Mouse (Mus musculus): ENCODE data around the gene Lamtor3. TPM values are rescaled to one million over a fixed set of nuclear protein-coding genes. Genes with fewer than 3 reads are reported as not detected.
"Not testable (repeated sequence)": the region's sequence is repeated elsewhere in the genome, so short reads cannot be mapped to it uniquely, and the experiment has no call there.

Lamtor3 gene
- total and polyA plus RNA-seq, 3 experiments, result 12.9 to 69.9 (median 69.4) TPM

DNA sequence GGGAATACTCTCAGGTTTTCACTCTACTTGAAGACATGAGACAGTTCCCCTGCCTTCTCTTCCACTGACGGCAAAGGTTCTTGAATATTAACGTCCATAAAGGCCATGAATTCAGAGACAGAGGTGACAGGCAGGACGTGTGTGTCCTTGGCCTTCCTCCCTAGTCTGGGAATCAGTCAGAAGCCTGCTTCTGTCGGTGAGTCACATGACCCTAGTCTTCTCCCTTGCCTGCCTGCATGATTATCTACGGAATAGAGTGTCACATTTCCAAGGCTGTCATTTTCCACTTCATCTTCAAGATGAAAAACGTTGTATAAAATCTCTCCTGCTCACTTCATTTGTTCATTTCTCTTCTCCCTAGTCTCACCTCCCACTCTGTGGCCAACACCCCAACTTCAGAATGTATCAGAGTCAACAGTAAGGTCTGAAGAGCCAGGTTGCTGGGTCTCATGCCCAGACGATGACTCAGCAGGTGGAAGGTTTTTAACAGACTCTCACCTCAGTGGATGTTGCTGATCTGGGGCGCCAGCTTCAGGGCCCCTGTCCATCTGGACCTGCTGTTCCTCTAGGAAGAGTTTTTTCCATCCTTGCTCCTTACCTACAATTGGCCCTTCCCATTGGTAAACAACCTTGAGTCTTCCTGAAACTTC, 43.6 kb downstream of the Lamtor3 start:
- DNase-seq, result peak; percentile 66

DNA sequence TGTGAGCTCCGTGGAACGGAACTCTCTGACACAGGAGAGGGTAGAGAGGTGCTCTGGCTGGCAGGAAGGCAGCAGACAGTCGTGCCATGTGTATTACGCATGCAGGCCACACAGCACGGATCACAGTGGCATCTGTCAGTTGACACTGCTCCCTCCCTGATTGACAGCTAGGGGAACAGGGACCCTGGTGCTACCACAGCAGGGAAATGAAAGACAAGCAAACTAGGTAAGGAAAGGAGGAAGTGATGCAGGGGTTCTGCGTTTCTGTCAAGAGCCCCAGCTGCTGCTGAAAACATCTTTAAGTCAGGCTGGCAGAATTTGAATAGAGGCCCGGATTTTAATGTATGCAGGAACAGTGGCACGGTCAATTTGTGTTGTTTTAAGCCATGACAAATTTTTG, 45.2 kb downstream of the Lamtor3 start:
- no peak for DNase-seq

DNA sequence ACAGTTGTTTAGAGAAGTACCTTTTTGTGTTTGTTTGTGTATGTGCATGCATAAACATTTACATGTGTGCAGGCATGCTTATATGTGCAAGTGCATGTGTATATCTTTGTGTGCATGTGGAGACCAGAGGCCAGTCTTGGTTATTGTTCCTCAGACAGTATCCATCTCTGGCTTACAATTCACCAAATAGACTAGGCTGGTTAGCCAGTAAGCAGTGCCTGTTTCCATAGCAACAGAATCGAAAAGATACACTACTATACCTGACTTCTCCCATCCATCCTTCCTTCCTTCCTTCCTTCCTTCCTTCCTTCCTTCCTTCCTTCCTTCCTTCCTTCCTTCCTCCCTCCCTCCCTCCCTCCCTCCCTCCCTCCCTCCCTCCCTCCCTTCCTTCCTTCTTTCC, 45.7 kb downstream of the Lamtor3 start:
- not testable (repeated sequence) for DNase-seq

DNA sequence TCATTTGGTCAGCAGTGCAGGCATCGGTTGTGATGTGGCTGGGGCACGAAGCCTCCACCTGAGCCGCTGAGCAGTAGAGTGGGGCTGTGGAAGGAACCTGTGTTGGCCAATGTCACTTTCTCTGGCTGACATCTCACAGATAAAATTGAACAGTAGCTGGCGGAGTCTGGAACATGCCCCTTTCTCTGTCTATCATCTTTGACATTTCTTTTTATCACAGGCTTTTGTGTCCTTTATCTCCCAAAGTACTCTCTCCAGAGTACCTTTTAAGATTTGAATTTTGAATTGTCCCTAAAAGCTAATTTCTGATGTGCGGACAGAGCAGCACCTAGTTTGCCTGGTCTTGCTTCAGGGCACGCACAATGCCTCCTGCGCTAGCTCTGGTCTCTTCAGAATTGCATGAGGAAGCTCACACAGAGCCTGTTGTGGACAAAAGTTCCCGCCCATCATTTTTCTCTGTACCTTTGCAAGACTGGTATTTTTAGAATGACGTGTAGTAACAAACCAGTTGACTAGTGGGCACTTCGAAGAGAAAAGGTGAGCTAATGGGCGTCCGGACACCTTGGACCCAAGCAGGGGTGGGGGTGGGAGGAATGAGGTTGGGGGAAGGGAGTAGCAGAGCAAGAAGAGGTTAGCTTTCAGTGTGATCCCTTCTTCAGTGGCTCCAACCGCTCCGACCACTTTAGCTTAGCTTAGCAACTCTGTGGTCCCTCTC, 50.0 kb downstream of the Lamtor3 start:
- no peak for DNase-seq

DNA sequence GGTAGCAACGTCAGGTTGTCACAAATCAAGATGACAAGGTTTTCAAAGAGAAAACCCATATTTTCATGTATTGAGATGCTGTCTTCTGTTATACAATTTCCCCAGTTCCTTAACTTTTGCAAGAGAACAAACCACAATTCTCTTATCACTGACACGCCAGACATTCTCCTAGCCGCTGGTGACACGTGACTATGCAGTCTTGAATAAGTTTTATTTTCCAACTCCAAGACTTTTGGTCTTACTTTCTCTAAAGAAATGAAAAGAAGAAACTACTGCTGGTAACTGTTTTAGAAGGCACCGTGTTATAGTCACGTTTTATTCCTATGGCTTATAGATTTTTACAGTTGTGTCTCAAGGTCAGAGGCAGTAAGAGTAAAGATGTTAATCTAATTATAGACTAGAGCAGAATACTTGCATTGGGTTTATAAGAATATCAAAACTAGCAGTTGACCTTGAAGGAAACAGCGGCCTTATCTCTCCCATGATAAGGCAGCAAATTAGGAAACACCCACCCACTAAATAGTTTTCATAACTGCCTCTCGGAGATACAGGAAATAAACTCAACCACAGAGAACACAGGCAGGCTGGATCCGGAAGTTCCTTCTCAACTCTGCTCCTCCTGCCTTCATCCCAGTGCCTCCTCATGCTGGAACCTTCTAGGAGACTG, 50.6 kb downstream of the Lamtor3 start:
- no peak for DNase-seq

DNA sequence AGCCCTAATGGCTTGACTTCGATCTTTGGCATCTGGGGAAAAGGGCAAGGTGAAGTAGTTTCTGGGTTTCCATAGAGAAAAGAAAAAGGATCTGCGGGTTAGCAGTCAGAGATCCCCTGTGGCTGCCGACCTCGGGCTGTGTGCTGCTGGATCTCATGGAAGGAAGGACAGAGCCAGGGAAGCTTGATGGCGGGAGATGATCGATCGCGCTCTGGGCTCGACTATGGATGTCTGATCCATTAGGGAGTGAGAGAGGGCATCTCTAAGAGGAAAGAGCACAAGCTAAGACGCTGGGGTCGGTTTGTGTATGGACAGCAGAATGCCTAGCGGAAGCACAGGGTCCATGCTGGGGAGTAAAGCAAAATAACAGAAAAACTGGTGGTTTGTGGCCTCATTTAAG, 51.6 kb downstream of the Lamtor3 start:
- DNase-seq, result no peak

DNA sequence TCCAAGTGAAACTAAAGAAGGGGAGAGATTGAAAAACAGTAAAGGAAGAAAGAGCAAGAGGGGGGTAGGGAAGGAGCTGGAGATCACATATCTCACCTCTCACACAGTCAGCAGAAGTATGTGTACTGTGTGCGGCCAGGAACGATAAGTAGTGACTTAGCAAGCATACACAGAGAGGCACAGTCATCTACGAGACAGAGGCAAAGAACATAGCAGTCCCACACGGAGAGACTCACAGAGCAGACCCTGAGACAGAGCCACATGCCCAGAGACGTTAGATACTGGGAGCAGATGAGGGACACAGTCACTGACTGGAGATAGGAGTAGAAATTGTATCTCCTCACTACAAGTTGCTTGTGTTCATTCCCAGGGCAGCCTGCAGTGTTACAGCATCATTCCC, 53.9 kb downstream of the Lamtor3 start:
- no peak for DNase-seq

DNA sequence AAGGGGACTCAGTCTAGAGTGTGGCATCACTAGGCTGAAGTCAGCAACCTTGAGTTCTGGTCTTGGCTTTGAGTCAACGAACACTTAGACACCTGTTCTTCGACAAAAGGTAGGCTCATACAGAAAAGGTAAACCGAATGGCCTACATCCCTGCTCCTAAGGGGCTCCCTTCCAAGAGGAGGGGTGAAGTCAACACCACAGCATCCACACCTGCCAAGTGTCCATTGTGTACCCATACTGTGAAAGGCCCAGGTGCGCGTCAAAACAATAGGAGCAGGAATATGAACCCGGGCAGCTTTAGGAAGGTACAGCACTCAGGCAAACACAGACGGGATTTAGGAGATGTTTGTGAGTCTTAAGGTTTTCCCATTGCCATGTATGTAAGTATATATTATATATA, 54.7 kb downstream of the Lamtor3 start:
- no peak for DNase-seq

DNA sequence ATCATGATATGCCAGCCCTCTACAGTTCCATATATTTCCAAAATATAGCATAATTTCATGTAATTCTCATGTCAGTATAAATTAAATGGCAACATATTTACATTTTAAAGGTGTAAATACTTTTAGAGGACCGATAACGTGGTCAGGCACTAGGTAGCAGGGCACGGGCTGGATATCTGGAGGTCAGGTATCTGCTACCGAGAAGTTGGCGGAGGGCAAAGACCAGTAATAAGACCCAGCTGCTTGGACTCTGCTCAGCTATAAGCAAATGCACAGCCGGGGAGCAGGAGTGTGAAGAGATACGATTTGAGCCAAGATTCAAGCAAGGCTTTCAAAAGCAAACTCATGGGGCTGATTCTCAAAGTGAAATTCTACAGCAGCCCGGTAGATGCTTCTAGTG, 56.0 kb downstream of the Lamtor3 start:
- DNase-seq, result no peak

DNA sequence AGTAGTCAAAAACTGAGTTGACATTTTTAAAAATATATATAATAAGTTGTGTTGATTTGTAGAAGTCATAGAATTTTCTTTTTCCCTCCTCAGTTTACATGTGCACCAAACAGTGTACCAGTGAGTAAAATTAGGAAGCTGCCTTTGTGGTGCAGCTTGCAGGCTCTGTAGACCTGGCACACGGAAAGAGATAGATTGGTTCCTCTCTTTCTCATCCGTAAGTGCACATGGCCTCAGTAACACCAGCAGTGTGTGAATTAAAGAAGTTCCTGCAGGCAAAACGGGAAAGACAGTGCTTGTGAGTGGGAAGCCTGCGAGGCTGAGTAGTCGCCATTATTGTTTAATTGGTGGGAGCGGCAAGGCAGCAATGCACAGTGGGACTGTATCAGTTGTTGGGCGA, 57.1 kb downstream of the Lamtor3 start:
- DNase-seq, result no peak

DNA sequence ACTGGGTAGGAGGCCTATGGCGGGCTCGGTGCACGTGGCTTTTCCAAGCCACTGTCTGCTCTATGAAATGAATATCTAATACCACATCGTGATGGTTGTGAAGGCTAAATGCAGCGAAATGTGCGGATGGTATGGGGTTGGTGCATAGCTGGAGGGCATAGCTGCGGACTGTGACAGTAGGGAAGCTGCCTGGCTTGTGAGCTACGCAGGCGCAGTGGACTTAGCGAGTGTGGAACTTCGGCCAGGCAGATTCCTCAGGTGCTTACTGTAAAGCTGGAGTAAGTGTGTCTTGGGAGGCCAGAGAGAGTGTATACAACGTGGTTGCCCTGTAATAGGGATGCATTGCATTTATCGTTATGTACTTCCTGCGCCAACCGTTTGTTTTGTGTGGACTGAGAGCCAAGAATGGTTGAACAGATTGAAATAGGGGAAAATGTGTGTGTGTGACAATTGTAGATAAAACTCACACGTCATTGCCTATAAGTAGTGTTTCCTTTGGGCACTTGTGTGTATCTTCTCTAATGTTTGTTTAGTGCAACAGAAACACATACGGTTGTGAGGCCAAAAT, 57.6 kb downstream of the Lamtor3 start:
- no peak for DNase-seq

DNA sequence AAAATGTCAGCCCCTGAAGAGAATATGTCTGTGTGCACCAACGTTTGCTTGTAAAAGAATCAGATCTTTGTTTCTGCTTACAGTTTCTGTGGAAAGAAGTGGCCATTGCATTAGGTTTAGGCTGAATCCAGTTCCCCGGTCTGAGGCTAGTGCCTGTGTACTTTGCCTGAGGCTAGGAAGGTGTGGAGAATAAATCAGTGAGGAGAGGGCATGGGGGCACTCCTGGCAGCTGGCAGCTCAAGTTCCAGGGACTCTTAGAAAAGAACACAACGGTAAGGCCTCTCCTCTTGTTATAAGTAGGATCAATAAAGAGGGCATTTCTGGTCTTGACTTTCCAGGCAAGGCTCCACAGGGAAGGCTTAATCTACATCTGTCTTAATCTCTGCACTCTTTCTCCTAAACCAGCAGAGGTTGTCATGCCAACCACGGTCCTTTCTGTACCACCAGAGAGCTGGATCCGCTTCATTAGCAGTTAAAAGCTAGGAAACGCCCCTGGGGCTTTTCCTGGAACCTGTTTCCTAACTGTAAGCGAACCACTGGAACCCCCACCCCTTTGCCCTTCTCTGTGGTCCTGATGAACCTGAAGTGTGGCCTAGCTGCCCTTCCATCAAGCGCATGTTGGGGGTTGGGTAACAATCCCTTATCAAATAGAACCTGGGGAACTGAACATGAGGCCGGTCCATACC, 58.8 kb downstream of the Lamtor3 start:
- DNase-seq, result no peak

DNA sequence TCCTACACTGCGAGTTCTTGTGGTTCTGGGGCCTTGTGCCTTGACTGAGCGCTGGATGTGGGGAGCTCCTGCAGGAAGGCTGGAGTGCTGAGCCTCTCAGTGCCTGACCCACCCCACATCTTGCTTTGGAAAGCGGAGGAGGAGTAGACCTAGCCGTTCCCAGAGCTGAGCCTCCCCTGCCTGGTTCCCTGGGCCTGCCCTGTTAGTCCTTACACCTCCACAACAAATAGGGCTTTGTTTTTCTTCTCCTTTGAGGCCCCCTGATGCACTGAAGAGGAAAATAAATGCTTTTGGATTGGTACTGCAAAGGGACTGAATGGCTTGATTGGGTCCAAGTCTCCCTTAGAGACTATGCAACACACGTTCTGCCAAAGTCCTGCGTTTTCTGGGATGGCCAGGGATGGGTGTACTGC, 59.3 kb downstream of the Lamtor3 start:
- DNase-seq, result no peak

DNA sequence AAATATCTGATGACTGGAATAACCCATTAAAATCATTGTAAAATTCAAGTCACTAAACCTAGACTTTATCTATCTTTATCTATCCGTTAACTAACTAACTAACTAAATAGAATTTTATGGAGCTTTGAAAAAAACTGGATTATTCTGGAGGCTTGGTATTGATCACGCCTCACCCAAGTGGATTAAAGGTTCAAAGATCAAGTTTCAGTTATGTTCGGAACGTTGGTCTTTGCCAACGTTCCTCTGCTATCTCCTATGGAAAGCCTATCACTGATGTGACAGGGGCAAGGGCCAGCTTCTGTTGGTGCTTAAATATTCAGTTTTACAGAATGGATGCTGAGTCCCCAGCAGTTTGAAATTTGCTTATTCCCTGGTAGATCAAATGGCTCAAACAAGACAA, 59.9 kb downstream of the Lamtor3 start:
- no peak for DNase-seq

Other genes starting within 250 kb of the Lamtor3 start
- gene Gm21962, start 247.0 kb upstream of the Lamtor3 start, total RNA-seq (2021), result not detected
- gene Gm21962, start 247.0 kb upstream of the Lamtor3 start, polyA plus RNA-seq (2012; rRNA removed), result not detected in 2 replicates
- 100 to 1,000 TPM; 128 to 131 TPM for gene H2afz, start 54.0 kb upstream of the Lamtor3 start, total RNA-seq (2021)
- gene H2afz, start 54.0 kb upstream of the Lamtor3 start, polyA plus RNA-seq (2012; rRNA removed), result 178 and 236 TPM in 2 replicates
- gene Dnajb14, start 50.8 kb upstream of the Lamtor3 start, total RNA-seq (2021), result 10 to 100 TPM; 20.6 to 22.1 TPM
- 2.9 and 3.3 TPM in 2 replicates for gene Dnajb14, start 50.8 kb upstream of the Lamtor3 start, polyA plus RNA-seq (2012; rRNA removed)
- gene Dapp1, start 63.0 kb downstream of the Lamtor3 start, total RNA-seq (2021), result 1 to 10 TPM; 3.8 to 4.7 TPM
- gene Dapp1, start 63.0 kb downstream of the Lamtor3 start, polyA plus RNA-seq (2012; rRNA removed), result 1.8 and 2.6 TPM in 2 replicates
- gene 1110002E22Rik, start 146.5 kb downstream of the Lamtor3 start, total RNA-seq (2021), result under 1 TPM in 1 of 2 experiments, not detected in 1; 0.06 TPM
- gene 1110002E22Rik, start 146.5 kb downstream of the Lamtor3 start, polyA plus RNA-seq (2012; rRNA removed), result 0.01 TPM in 1 of 2 replicates, not detected in the other
- gene Gm5105, start 148.9 kb downstream of the Lamtor3 start, total RNA-seq (2021), result not detected
- not detected in 2 replicates for gene Gm5105, start 148.9 kb downstream of the Lamtor3 start, polyA plus RNA-seq (2012; rRNA removed)
- gene Trmt10a, start 224.9 kb downstream of the Lamtor3 start, total RNA-seq (2021), result 10 to 100 TPM in 1 of 2 experiments, 1 to 10 TPM in 1; 9.8 to 11.0 TPM
- gene Trmt10a, start 224.9 kb downstream of the Lamtor3 start, polyA plus RNA-seq (2012; rRNA removed), result 0.69 and 1.4 TPM in 2 replicates
- 10 to 100 TPM in 1 of 2 experiments, 1 to 10 TPM in 1; 5.5 to 12.6 TPM for gene Mttp, start 226.5 kb downstream of the Lamtor3 start, total RNA-seq (2021)
- 0.51 and 0.68 TPM in 2 replicates for gene Mttp, start 226.5 kb downstream of the Lamtor3 start, polyA plus RNA-seq (2012; rRNA removed)

Data from adrenal gland, adult 2 months (tissue).